Mouse (Mus musculus): ENCODE results near the gene Wdr11.
A peak's percentile ranks its signal among the peaks of the same experiment; 100 is the strongest.

The Wdr11 gene

DNA sequence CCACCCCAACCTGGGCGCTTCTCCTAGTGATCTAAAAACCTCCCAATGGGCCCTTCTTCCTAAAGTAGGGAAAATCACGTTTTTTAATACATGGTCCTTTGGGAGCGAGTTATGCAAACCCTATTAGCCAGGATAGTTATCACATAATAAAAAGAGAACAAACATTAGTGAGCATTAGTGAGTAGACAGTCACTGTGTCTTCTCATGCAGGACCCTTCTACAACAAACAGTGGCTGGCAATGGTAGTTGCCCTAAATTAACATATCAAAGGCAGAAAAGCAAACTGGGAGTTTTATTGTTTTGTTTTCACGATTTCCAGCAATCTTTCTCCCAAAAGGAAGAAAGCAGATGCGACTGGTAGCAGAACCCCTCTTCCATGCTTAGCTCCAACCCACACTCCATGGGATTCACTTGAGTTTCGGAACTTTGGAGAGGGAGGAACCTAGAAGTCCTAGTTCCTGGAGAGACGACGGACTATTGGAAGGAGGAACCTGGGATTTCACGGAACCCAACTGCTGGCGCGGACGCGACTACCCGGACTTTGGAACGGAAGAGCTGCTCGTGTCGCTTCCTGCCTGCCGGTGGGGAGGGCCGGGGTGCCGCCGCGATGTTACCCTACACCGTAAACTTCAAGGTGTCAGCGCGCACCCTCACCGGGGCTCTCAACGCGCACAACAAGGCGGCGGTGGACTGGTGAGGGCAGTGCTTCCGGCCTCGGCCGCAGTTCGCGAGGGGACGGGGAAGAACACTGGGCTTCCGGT is at the start of gene Wdr11:
Wdr11 (plus strand) TSS at position 493 of the 761 bp plus-strand sequence.
- peak; percentile 77 to 86 for DNase-seq

DNA sequence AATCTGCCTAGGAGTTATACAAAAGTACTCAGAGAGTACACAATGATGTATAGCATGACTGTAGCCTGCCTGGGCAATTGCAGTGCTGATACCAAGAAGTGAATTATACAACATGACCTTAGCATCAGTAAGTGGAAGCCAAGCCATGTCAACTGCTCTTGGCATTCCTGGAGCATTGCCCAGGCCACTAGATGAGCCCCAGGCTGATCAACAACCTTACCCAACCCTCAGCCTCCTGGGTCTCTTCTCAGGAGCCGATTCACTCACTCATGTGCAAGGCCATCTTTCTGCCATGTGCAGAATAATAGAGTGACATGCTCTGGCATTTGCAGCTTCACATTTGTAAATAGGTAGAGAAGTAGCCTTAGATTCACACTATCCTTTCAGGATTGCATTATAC is 24.1 kb upstream of the Wdr11 start:
- no peak for DNase-seq

- DNase-seq, result no peak
These were observed 23.3 kb upstream of the Wdr11 start for GRCm38 (mm10) chr7:129568338-129568737.

- DNase-seq, result no peak
These were observed 17.2 kb upstream of the Wdr11 start for GRCm38 (mm10) chr7:129574471-129574870.

- no peak for DNase-seq
These were observed 16.4 kb upstream of the Wdr11 start for GRCm38 (mm10) chr7:129575110-129575784.

GRCm38 (mm10) chr7:129592132-129592745 is 576 bp downstream of the Wdr11 start:
- DNase-seq, result no peak

DNA sequence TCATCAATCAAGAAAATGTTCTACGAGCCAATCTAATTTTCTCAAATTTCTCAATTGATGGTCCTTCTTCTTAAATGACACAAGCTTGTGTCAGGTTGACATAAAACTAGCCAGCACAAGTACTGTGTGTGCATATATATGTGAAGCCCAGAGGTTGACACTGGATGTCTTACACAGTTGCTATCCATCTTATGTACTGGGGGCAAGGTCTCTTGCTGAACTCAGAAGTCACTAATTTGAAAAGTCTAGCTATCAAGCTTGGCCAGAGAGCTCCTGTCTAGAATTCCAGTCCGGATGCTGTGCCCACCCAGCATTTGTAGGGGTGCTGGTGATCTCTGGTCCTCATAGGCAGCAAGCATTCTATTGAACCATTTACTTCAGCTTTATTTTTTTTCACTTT is 5.5 kb downstream of the Wdr11 start:
- no peak for DNase-seq

DNA sequence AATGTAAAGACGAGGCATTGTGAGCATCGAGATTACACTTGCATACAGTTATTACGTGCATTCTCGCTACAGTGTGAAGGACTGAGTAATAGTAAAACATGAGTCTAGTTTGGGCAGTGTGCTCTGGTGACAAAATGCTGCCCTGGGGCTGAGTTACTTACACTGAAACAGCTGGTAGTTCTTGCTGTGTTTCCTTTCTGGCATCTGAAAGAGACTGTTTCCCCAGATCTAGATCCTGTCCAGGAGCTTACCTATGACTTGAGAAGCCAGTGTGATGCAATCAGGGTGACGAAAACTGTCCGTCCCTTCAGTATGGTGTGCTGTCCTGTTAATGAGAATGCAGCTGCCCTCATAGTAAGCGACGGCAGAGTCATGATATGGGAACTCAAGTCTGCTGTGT is 14.6 kb downstream of the Wdr11 start:
- no peak for DNase-seq

DNA sequence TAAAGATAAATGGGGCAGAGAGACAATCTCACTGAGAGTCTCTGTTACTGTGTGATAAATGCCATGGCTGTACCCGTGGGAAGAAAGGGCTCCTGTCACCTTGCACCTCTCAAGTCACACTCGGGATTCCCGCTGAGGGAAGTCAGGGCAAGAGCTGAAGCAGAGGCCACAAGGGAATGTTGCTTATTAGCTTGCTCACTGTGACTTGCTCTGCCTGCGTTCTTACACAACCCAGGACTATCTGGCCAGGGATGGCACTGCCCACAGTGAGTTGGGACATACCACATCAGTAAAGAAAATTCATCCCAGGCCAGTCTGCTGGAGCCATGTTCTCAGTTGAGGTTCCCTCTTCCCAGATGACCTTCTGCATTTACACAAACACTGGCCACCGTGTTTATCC is 29.5 kb downstream of the Wdr11 start:
- no peak for DNase-seq

DNA sequence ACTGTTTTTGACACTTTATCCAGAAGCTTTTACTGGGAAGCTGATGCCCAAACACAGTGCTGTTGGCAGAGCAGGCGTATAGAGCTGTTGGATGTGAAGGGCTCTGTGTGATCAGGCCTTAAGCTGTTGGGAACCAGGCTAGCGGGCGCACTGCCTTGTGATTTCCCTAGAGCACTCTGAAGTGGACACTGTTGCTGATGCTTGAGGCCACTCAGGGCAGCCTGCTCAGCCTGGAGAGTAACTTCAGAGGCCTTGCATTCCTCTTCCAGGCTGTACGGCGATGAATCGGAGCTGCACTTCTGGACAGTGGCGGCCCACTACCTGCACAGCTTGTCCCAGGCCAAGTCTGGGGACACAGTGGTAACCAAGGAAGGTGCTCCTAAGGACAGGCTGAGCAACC is 38.7 kb downstream of the Wdr11 start:
- no peak for DNase-seq

- DNase-seq, result no peak
These were observed 39.8 kb downstream of the Wdr11 start for GRCm38 (mm10) chr7:129631453-129631852.

- DNase-seq, result no peak
These were observed 44.4 kb downstream of the Wdr11 start for GRCm38 (mm10) chr7:129635898-129636640.

- DNase-seq, result no peak
These were observed 45.3 kb downstream of the Wdr11 start for GRCm38 (mm10) chr7:129636992-129637391.

DNA sequence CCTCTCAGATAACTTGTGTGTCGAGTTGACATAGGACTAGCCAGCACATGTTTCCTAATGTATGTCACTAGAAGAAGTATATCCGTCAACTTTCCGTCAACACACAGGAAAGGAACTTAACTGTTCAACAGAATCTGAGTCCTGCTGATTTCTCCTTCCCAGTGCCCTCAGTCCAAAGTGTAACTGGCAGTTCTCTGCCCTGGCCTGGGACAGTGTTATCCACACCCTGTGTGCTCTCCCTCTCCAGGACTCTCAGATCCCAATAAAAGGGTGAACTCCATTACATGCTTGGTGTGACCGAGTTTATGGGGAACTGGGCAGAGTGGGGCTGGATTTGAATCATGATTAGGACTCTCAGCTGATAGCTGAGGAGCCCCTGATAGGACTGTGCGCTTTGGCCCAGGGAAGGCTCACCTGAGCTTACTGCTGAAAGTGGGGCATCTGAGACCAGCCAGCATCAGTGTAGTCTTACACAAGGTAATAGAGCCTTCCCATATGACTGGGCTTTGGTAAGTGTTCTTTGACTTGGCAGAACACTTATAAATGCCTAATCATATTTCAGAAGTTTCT is 46.3 kb downstream of the Wdr11 start:
- DNase-seq, result no peak

GRCm38 (mm10) chr7:129639006-129639405 is 47.3 kb downstream of the Wdr11 start:
- no peak for DNase-seq

DNA sequence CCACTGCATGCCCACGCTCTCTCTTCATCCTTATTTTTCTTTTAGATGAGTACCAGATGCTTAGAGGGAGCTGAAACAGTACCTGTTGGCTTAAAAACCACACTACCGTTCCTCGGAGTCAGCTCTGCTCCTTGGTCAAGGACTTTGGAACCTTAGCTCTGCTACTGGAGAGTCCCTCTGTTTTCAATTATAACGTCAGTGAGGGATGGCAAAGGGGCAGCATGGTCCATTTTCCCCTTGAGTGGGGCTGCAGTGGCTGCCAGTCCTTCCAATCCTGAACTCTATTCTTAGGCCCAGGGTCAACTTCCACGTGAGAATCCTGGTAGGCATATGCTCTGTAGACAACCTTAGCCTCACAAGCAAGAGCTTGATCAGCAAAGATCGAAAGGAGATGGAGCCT is 48.2 kb downstream of the Wdr11 start:
- no peak for DNase-seq

DNA sequence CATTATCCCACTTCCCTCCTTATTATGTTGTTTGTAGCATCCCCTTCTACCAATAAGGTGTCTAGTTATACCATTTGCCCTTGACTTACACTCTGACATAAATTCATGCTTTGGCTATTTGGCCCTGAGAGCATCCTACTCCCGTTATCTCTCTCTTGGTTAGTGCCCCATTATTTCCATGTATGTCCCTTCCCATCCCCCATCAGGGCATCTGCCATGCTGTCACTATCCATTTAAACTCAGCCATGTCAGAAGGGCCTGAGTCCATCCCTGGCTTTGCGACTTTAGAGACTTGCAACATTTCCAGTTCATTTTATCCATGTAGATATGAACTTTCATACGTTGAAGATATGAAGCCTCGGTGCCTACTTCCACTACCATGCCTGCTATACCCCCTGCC is 51.6 kb downstream of the Wdr11 start:
- DNase-seq, result no peak

- no peak for DNase-seq
These were observed 56.1 kb downstream of the Wdr11 start for GRCm38 (mm10) chr7:129647798-129648197.

DNA sequence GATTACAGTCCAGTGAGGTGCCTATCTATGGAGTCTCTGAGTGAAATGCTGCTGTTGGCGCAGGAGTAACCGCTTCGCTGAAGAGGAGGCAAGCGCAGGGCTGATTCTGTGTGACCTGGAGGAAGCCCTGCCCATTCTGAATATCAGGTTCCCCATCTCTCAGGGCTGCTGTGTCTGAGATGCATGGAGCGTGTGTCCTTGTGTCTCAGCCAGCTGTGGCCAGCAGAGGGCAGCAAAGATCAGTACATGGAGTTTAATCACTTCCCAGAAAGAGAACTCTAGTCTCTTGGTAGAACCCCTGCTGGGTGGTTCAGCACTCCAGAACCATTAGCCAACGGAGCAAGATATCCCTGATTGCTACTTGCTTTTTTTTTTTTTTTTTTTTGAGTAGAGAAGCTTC is 57.3 kb downstream of the Wdr11 start:
- DNase-seq, result peak; percentile 72 to 78

- DNase-seq, result no peak
These were observed 59.1 kb downstream of the Wdr11 start for GRCm38 (mm10) chr7:129650717-129651116.

DNA sequence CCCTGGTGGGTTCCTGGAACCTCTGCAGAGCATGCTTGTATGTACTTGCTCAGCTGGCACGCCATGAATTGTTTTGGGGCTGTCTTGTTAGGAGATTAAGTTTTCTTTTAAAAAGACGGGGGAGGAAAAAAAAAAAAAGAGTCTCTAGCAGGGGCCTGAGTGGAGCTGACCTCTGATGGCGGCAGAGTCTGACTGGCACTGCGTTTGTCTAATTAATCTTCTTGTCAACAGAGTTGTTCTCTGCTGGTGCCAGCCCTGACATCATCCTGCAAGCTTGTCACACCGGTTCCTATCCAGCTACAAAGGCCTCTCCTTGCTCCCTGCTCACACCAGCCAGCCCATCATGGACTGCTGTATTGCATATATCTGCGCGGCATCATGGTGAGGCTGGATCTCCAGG is 60.1 kb downstream of the Wdr11 start:
- no peak for DNase-seq

- DNase-seq, result no peak
These were observed 61.3 kb downstream of the Wdr11 start for GRCm38 (mm10) chr7:129652901-129653460.
